Mouse (Mus musculus): ENCODE data around the gene Slc23a2.

DNA sequence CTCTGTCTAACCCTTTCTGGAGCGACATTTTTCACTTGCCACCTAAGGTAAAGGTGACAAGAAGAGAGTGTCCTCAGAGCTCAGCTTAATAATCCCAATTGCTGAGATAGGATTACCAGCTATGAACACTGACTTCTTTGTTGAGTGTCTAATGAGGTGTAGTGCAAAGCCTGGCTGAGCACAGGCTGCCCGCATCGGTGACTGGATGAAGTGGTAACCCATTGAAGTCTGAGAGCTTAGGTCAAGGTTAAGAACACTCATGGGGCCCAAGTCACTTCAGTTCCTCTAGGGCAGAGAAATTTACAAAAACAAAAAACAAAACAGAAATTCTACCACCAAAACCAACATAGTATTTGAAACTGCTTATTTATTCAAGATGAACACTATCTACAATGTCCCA is 71.9 kb downstream of the Slc23a2 start:
- TF ChIP-seq CTCF (IDR thresholded peaks at IDR 0.05; ENCODE audit: borderline replicate concordance, insufficient read depth, low read length), result no peak
- TF ChIP-seq POLR2A (IDR thresholded peaks at IDR 0.05; ENCODE audit: low read depth, low read length), result no peak

All from embryonic fibroblast, embryonic 13.5 days (primary cell).